In the genomic region with DNA sequence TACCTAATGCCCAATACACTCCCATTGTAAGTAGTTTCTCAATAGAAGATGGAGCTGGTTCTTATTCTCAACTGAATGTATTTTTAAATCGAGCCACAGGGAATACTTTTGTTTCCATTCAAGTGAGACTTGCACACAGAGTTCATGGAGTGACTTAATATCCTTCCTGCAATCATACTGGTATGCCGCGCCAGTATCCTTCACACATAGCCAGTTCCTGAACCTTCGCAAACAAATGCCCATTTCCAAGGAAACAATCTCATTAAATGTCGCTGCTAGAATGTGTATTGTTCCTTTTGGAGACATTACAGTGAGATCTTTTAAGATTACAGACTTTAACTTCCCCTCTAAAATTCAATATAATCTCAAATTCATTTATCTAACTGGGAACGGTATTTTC, we compare ENCODE assay signal across 15 mouse cellular contexts. TPM values are rescaled to one million over a fixed set of nuclear protein-coding genes. Genes with fewer than 3 reads are reported as not detected.
DNase-seq lines count a peak whose midpoint lies in the region; ATAC-seq and TF ChIP-seq lines count a peak whose summit lies in the region.
"Had no signal": no experiment of that assay in that cellular context is flagged by ENCODE, and none has a peak within 500 bp of the region (broad histone marks: within the 10 kb centered on the region; RNA-seq: fewer than 3 reads in every experiment).

No protein-coding gene starts in this region.

- no peak for TF ChIP-seq POLR2A in cortical plate, adult 2 months (IDR thresholded peaks at IDR 0.05; ENCODE audit: extremely low read depth, insufficient read depth, low read length)

- no peaks in the 10 kb centered on the region for H3K27me3 ChIP-seq in kidney, embryonic 16.5 days (ENCODE audit: insufficient read depth, low read length)
- H3K27me3 ChIP-seq in lung, embryonic 16.5 days (ENCODE audit: control insufficient read depth, insufficient read depth, low read depth, low read length), result no peaks in the 10 kb centered on the region
- no peaks in the 10 kb centered on the region for H3K27me3 ChIP-seq in forebrain, embryonic 14.5 days (replicated peaks; ENCODE audit: control insufficient read depth, insufficient read depth, low read length)
- H3K27me3 ChIP-seq: embryonic facial prominence, embryonic 12.5 days had no signal

- H3K9me3 ChIP-seq in kidney, embryonic 16.5 days (ENCODE audit: low read length), result no peaks in the 10 kb centered on the region
- H3K9me3 ChIP-seq in lung, embryonic 16.5 days (ENCODE audit: control insufficient read depth, low read length), result no peaks in the 10 kb centered on the region
- H3K9me3 ChIP-seq in forebrain, embryonic 14.5 days (replicated peaks; ENCODE audit: control insufficient read depth, low read length), result no peaks in the 10 kb centered on the region
- H3K9me3 ChIP-seq: embryonic facial prominence, embryonic 12.5 days; megakaryocyte, embryonic 14.5 days had no signal

- no peak overlapping the region for H3K9ac ChIP-seq in kidney, embryonic 16.5 days (replicated peaks; ENCODE audit: low read length)
- no peak overlapping the region for H3K9ac ChIP-seq in lung, embryonic 16.5 days (ENCODE audit: low read length)
- no peak overlapping the region for H3K9ac ChIP-seq in forebrain, embryonic 14.5 days (ENCODE audit: low read length)
- H3K9ac ChIP-seq: embryonic facial prominence, embryonic 12.5 days had no signal

- H3K4me2 ChIP-seq in kidney, embryonic 16.5 days (replicated peaks; ENCODE audit: low read depth, low read length), result peak overlapping the region; percentile 29
- H3K4me2 ChIP-seq in lung, embryonic 16.5 days (ENCODE audit: low read depth, low read length), result peak overlapping the region; percentile 85
- H3K4me2 ChIP-seq in forebrain, embryonic 14.5 days (ENCODE audit: low read length), result no peak overlapping the region

- peak; percentile 52 to 66 for DNase-seq in heart, adult 9 months (ENCODE audit: low spot score in 2 of 2)
- DNase-seq in heart, postnatal 25 days (ENCODE audit: low spot score), result no peak
- DNase-seq in kidney, postnatal 4 days, result no peak
- DNase-seq in adrenal gland, postnatal 36 days, result no peak
- DNase-seq in forebrain, embryonic 14.5 days (ENCODE audit: low spot score), result no peak
- DNase-seq: adrenal gland, postnatal 25 days; cerebellum, adult 18-20 months; layer of hippocampus, postnatal 36 days; right cerebral cortex, postnatal 14 days had no signal

- ATAC-seq in kidney, embryonic 16.5 days (ENCODE audit: low FRiP score, low TSS enrichment), result no peak
- ATAC-seq in lung, embryonic 16.5 days (ENCODE audit: low read depth), result no peak
- ATAC-seq in forebrain, embryonic 14.5 days, result no peak

- intact Hi-C loops in heart, postnatal 25 days (cut with DNase I), result loop anchor here (5.0 kb wide), 1 partner anchor 141 kb away; no protein-coding TSS in a partner anchor

- WGBS in kidney, embryonic 16.5 days, result 76% methylated on average over 6 of the region's 6 CpGs
- WGBS in lung, embryonic 16.5 days, result 62% methylated on average over 6 of the region's 6 CpGs
- 76% methylated on average over 6 of the region's 6 CpGs for WGBS in forebrain, embryonic 14.5 days

- peaks cover 15% of the 10 kb centered on the region; the same call in 1 of the 2 replicates for H3K4me1 ChIP-seq in kidney, embryonic 16.5 days (ENCODE audit: insufficient read depth, low read length)
- H3K4me1 ChIP-seq in cortical plate, adult 2 months (ENCODE audit: control insufficient read depth, insufficient read depth, low read length), result no peaks in the 10 kb centered on the region
- peaks cover 9% of the 10 kb centered on the region for H3K4me1 ChIP-seq in lung, embryonic 16.5 days (replicated peaks; ENCODE audit: control insufficient read depth, insufficient read depth, low read length)
- H3K4me1 ChIP-seq in forebrain, embryonic 14.5 days (ENCODE audit: control insufficient read depth, insufficient read depth, low read length), result peaks cover 5% of the 10 kb centered on the region; the same call in 1 of the 2 replicates

- no peak for TF ChIP-seq CTCF in cortical plate, adult 2 months (IDR thresholded peaks at IDR 0.05; ENCODE audit: extremely low read depth, insufficient read depth, low read length)

- H3K36me3 ChIP-seq in kidney, embryonic 16.5 days (ENCODE audit: insufficient read depth, low read length), result no peaks in the 10 kb centered on the region
- no peaks in the 10 kb centered on the region for H3K36me3 ChIP-seq in lung, embryonic 16.5 days (ENCODE audit: control insufficient read depth, insufficient read depth, low read length)
- H3K36me3 ChIP-seq in forebrain, embryonic 14.5 days (ENCODE audit: control insufficient read depth, insufficient read depth, low read length), result no peaks in the 10 kb centered on the region
- H3K36me3 ChIP-seq: embryonic facial prominence, embryonic 12.5 days had no signal

- no peak overlapping the region for H3K27ac ChIP-seq in kidney, embryonic 16.5 days (ENCODE audit: low read length)
- no peak overlapping the region for H3K27ac ChIP-seq in cortical plate, adult 2 months (ENCODE audit: insufficient read depth, low read length)
- H3K27ac ChIP-seq in lung, embryonic 16.5 days (ENCODE audit: low read length), result no peak overlapping the region
- no peak overlapping the region for H3K27ac ChIP-seq in forebrain, embryonic 14.5 days (ENCODE audit: low read depth, low read length)
- H3K27ac ChIP-seq: embryonic facial prominence, embryonic 12.5 days had no signal

- H3K4me3 ChIP-seq in kidney, embryonic 16.5 days (ENCODE audit: low read length), result no peak overlapping the region
- H3K4me3 ChIP-seq in cortical plate, adult 2 months (ENCODE audit: insufficient read depth, low read length), result peak overlapping the region; percentile 75; the same call in 1 of the 2 replicates
- peak overlapping the region; percentile 24 for H3K4me3 ChIP-seq in lung, embryonic 16.5 days (ENCODE audit: low read length)
- H3K4me3 ChIP-seq in forebrain, embryonic 14.5 days (ENCODE audit: low read depth, low read length), result no peak overlapping the region
- H3K4me3 ChIP-seq: megakaryocyte, embryonic 14.5 days had no signal

RNA-seq across cellular contexts. Expression of gene Stard13, which starts 45.0 kb away (rescaled TPM):
- 10 to 100 TPM; 18.4 to 22.4 TPM for total RNA-seq in heart, postnatal 25 days (2021)
- 12.0 and 12.2 TPM in 2 replicates for polyA plus RNA-seq in kidney, embryonic 16.5 days (2015; fragmentation: Nextera tagmentation; extraction: Ambion mirVana)
- polyA plus RNA-seq in cortical plate, adult 2 months (2012; rRNA removed), result 9.2 and 10.8 TPM in 2 replicates
- 20.6 and 21.4 TPM in 2 replicates for polyA plus RNA-seq in lung, embryonic 16.5 days (2015; fragmentation: Nextera tagmentation; extraction: Ambion mirVana)
- total RNA-seq in adrenal gland, postnatal 36 days (2021), result 10 to 100 TPM; 15.4 to 20.8 TPM
- polyA plus RNA-seq in forebrain, embryonic 14.5 days (2014; fragmentation: Nextera tagmentation; extraction: Ambion mirVana), result 2.0 and 2.9 TPM in 2 replicates
- total RNA-seq: neutrophil, adult 5-6 weeks had no signal

Comparison
In these comparisons a context has a peak if more than half of its experiments do, and no peak if none do; other contexts are left out.
1. DNase-seq: peak in heart, adult 9 months (2 of 2); none in heart, postnatal 25 days (single experiment), kidney, postnatal 4 days (0 of 2), adrenal gland, postnatal 36 days (0 of 2) and forebrain, embryonic 14.5 days (single experiment).
2. H3K4me3 ChIP-seq: peak in cortical plate, adult 2 months (single experiment) and lung, embryonic 16.5 days (single experiment); none in kidney, embryonic 16.5 days (single experiment) and forebrain, embryonic 14.5 days (single experiment).